Mouse (Mus musculus) heart, embryonic 11.5 days (tissue): ENCODE data around the gene Slc38a4. TPM values are rescaled to one million over a fixed set of nuclear protein-coding genes. Genes with fewer than 3 reads are reported as not detected.

Source experiments
- ATAC-seq: fragments of 200-750 bp; cut with Nextera tagmentation; replicated peaks from 2 replicates; pipeline ENCODE4 v1.8.0; 2017; ENCODE audit warnings: moderate library complexity; ENCODE audit not compliant: insufficient number of reproducible peaks, low FRiP score, low TSS enrichment
- H3K27ac ChIP-seq: fragments of 300-500 bp; sonication (generic); 2 replicates; pipeline ENCODE4 v1.5.1; 2014; ENCODE audit warnings: mild to moderate bottlenecking, low read depth, low read length
- H3K27me3 ChIP-seq: fragments of 300-500 bp; sonication (generic); 2 replicates; pipeline ENCODE4 v1.6.1; 2014; ENCODE audit warnings: mild to moderate bottlenecking, low read length, mixed read lengths; ENCODE audit not compliant: control insufficient read depth, insufficient read depth
- H3K36me3 ChIP-seq: fragments of 300-500 bp; sonication (generic); 2 replicates; pipeline ENCODE4 v1.6.1; 2014; ENCODE audit warnings: mild to moderate bottlenecking, low read length, moderate library complexity, mixed read lengths; ENCODE audit not compliant: control insufficient read depth, insufficient read depth
- H3K4me1 ChIP-seq: fragments of 300-500 bp; sonication (generic); 2 replicates; pipeline ENCODE4 v1.6.1; 2014; ENCODE audit warnings: low read length; ENCODE audit not compliant: control insufficient read depth, insufficient read depth
- H3K4me2 ChIP-seq: fragments of 300-500 bp; sonication (generic); 2 replicates; pipeline ENCODE4 v1.6.1; 2014; ENCODE audit warnings: mild to moderate bottlenecking, moderate library complexity
- H3K4me3 ChIP-seq: fragments of 300-500 bp; sonication (generic); 2 replicates; pipeline ENCODE4 v1.5.1; 2014; ENCODE audit warnings: low read depth, low read length
- H3K9ac ChIP-seq: fragments of 300-500 bp; sonication (generic); 2 replicates; pipeline ENCODE4 v1.6.1; 2014; ENCODE audit warnings: mild to moderate bottlenecking, low read depth, low read length, moderate library complexity
- H3K9me3 ChIP-seq: fragments of 300-500 bp; sonication (generic); replicated peaks from 2 replicates; pipeline ENCODE4 v1.6.1; 2016; ENCODE audit warnings: low read length; ENCODE audit not compliant: control insufficient read depth
- WGBS: fragments of 180-500 bp; shearing (Covaris S2); extraction: QIAGEN DNeasy Blood & Tissue Kit; methylation state at CpG from one replicate; pipeline ENCODE4 v1.1.7; 2014; ENCODE audit not compliant: insufficient replicate concordance; 5-methylcytosine and 5-hydroxymethylcytosine counted together
- polyA plus RNA-seq: library from polyadenylated mRNA; unstranded; fragments of >200 nt; fragmentation: Nextera tagmentation; extraction: Ambion mirVana; gene quantifications from 2 replicates; pipeline ENCODE4 v1.2.1, GENCODE M21; 2014

The Slc38a4 gene
- polyA plus RNA-seq, 1 experiment from 2014 or later = 177 TPM

DNA sequence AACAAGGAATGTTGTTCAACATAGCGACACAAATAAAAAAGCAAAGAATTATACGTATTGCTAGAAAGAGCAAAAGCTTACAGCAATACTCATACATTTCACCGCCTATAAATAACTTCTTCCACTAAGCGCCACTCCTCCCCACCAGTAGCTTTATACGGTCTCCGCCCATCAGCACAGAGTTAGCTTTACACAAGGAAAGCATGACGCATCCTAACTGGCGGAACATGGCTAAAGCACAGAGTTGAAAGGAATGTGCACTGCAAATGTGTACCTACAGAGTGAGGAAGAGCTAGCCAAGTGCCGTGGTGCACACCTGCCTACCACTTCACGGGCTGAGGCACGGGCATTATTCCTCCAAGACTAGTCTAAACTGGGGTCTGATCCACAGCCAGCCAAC lies 95.4 kb downstream of the Slc38a4 start:
- Histone ChIP-seq H3K36me3 (no peaks in the 10 kb centered on the region), H3K4me1 (peaks cover 3% of the 10 kb centered on the region; the same call in 1 of the 2 replicates), H3K4me2 (no peak overlapping the region), H3K9ac (no peak overlapping the region), H3K27ac (no peak overlapping the region), H3K27me3 (no peaks in the 10 kb centered on the region), H3K9me3 (0 out of 2 replicates have a peak, but pooled peaks cover 3% of the 10 kb centered on the region), H3K4me3 (no peak overlapping the region)
- WGBS = 86% methylated on average over 11 of the region's 11 CpGs
- no peak for ATAC-seq

DNA sequence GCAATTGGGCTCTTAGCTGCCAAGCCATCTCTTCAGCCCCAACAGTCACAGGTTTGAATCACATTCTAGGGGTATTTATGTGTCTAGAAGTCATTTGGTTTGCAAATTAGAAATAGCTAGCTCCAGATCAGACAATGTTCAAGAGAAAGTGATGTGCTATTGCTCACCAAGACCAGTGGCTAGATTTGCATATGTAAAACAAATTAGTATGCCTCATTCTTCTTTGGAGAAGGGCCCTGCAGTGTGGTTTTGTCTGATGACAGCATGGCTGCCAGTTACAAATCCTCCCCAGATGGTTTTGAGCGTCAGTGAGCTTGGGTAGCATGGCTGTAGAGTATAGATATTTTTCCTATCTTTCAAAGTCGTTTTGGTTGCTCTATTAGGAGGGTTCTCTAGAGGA lies 96.5 kb downstream of the Slc38a4 start:
- H3K4me1 ChIP-seq = peaks cover 3% of the 10 kb centered on the region; the same call in 1 of the 2 replicates
- H3K27me3 ChIP-seq = no peaks in the 10 kb centered on the region
- no peak overlapping the region for H3K4me2 ChIP-seq
- no peaks in the 10 kb centered on the region for H3K36me3 ChIP-seq
- WGBS = 72% methylated on average over 2 of the region's 2 CpGs
- H3K9me3 ChIP-seq = 0 out of 2 replicates have a peak, but pooled peaks cover 3% of the 10 kb centered on the region
- H3K27ac ChIP-seq = no peak overlapping the region
- no peak overlapping the region for H3K4me3 ChIP-seq
- ATAC-seq = no peak
- H3K9ac ChIP-seq = no peak overlapping the region

GRCm38 (mm10) chr15:96956699-96957098 lies 99.1 kb downstream of the Slc38a4 start:
- ATAC-seq = no peak
- Histone ChIP-seq H3K27ac (no peak overlapping the region), H3K27me3 (no peaks in the 10 kb centered on the region), H3K9me3 (0 out of 2 replicates have a peak, but pooled peaks cover under 1% of the 10 kb centered on the region), H3K4me1 (peaks cover 7% of the 10 kb centered on the region; the same call in 1 of the 2 replicates), H3K9ac (no peak overlapping the region), H3K4me3 (no peak overlapping the region), H3K4me2 (no peak overlapping the region), H3K36me3 (no peaks in the 10 kb centered on the region)
- WGBS = 80% methylated on average over 3 of the region's 3 CpGs

- no peak overlapping the region for H3K4me3 ChIP-seq
- peaks cover 7% of the 10 kb centered on the region; the same call in 1 of the 2 replicates for H3K4me1 ChIP-seq
- H3K27me3 ChIP-seq = no peaks in the 10 kb centered on the region
- H3K27ac ChIP-seq = no peak overlapping the region
- no peaks in the 10 kb centered on the region for H3K36me3 ChIP-seq
- 84% methylated on average over 6 of the region's 6 CpGs for WGBS
- no peak overlapping the region for H3K4me2 ChIP-seq
- no peak overlapping the region for H3K9ac ChIP-seq
- no peak for ATAC-seq
- H3K9me3 ChIP-seq = no peaks in the 10 kb centered on the region
Measured at GRCm38 (mm10) chr15:96954389-96954788, 101.4 kb downstream of the Slc38a4 start.

- Histone ChIP-seq H3K4me2 (peak overlapping the region; percentile 72), H3K4me3 (peak overlapping the region; percentile 35), H3K9me3 (no peaks in the 10 kb centered on the region), H3K27me3 (no peaks in the 10 kb centered on the region), H3K4me1 (peaks cover 7% of the 10 kb centered on the region; the same call in 1 of the 2 replicates), H3K27ac (no peak overlapping the region), H3K36me3 (no peaks in the 10 kb centered on the region), H3K9ac (peak overlapping the region; percentile 63)
- ATAC-seq = no peak
- WGBS = 41% methylated on average over 16 of the region's 16 CpGs
Measured at GRCm38 (mm10) chr15:96953938-96954238, 101.9 kb downstream of the Slc38a4 start.

GRCm38 (mm10) chr15:96953112-96953937 lies 102.4 kb downstream of the Slc38a4 start:
- H3K9ac ChIP-seq = peak overlapping the region; percentile 63
- peak overlapping the region; percentile 35 for H3K4me3 ChIP-seq
- no peak overlapping the region for H3K27ac ChIP-seq

DNA sequence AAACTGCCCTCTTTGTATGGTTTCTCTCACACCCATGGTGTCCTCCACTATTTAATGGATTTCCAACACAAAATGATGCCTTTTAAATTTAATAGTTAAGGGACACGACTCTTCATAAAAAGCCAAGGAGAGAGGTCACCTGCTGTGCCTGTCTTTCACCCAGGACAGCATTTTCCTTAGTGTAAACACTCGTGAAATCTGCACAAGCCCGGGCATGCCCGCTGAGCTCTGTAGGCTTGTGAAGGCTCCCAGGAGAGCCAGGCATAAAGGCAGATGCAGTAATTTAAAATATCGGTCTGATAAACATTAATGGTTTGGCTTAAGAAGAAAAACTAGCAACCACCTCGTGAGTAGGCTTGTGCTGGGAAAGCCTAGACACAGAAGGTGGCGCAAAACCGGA lies 103.3 kb downstream of the Slc38a4 start:
- no peak overlapping the region for H3K4me2 ChIP-seq
- ATAC-seq = no peak
- H3K9me3 ChIP-seq = no peaks in the 10 kb centered on the region
- 57% methylated on average over 8 of the region's 8 CpGs for WGBS
- peaks cover 7% of the 10 kb centered on the region; the same call in 1 of the 2 replicates for H3K4me1 ChIP-seq
- H3K4me3 ChIP-seq = no peak overlapping the region
- H3K27me3 ChIP-seq = no peaks in the 10 kb centered on the region
- H3K9ac ChIP-seq = no peak overlapping the region
- no peak overlapping the region for H3K27ac ChIP-seq
- no peaks in the 10 kb centered on the region for H3K36me3 ChIP-seq

More at GRCm38 (mm10) chr15:96953112-96953937, 102.4 kb downstream of the Slc38a4 start:
- Histone ChIP-seq H3K9me3 (no peaks in the 10 kb centered on the region), H3K4me2 (peak overlapping the region; percentile 72), H3K36me3 (no peaks in the 10 kb centered on the region), H3K27me3 (no peaks in the 10 kb centered on the region), H3K4me1 (peaks cover 7% of the 10 kb centered on the region; the same call in 1 of the 2 replicates)
- ATAC-seq = no peak; the same call in 1 of the 2 replicates
- WGBS = 21% methylated on average over 23 of the region's 23 CpGs

GRCm38 (mm10) chr15:96951783-96952182 lies 104.0 kb downstream of the Slc38a4 start:
- no peak for ATAC-seq
- Histone ChIP-seq H3K4me2 (no peak overlapping the region), H3K4me3 (no peak overlapping the region), H3K27me3 (no peaks in the 10 kb centered on the region), H3K9me3 (no peaks in the 10 kb centered on the region), H3K27ac (no peak overlapping the region), H3K4me1 (peaks cover 6% of the 10 kb centered on the region; the same call in 1 of the 2 replicates), H3K36me3 (no peaks in the 10 kb centered on the region), H3K9ac (no peak overlapping the region)
- 55% methylated on average over 5 of the region's 5 CpGs for WGBS
